Mouse (Mus musculus) cortical plate, adult 2 months (tissue): ENCODE measurements at regions not wholly inside any gene's neighbourhood (a gene's known extent, or its start where the extent isn't known, plus 50 kb on each side); places are given as distances from the start of the nearest gene placed in this dataset.

Source experiments
- H3K27ac ChIP-seq: fragments of 200-500 bp; 2 replicates; pipeline ENCODE4 v1.5.1; 2012; ENCODE audit warnings: low read length, control low read depth, inconsistent platforms; ENCODE audit not compliant: insufficient read depth
- H3K4me1 ChIP-seq: fragments of 200-500 bp; 2 replicates; pipeline ENCODE4 v1.6.1; 2011; ENCODE audit warnings: low read length; ENCODE audit not compliant: control insufficient read depth, insufficient read depth
- H3K4me3 ChIP-seq: fragments of 200-500 bp; 2 replicates; pipeline ENCODE4 v1.5.1; 2011; ENCODE audit warnings: mild to moderate bottlenecking, low read length, control low read depth; ENCODE audit not compliant: insufficient read depth
- CTCF ChIP-seq: fragments of 200-500 bp; IDR thresholded peaks from 2 replicates; pipeline ENCODE4 v1.5.1; 2011; ENCODE audit warnings: mild to moderate bottlenecking, control low read depth, low read length; ENCODE audit not compliant: insufficient read depth; ENCODE audit errors: extremely low read depth
- POLR2A ChIP-seq: fragments of 200-500 bp; IDR thresholded peaks from 2 replicates; pipeline ENCODE4 v1.6.1; 2011; ENCODE audit warnings: mild to moderate bottlenecking, low read length, control low read depth; ENCODE audit not compliant: insufficient read depth; ENCODE audit errors: extremely low read depth

DNA sequence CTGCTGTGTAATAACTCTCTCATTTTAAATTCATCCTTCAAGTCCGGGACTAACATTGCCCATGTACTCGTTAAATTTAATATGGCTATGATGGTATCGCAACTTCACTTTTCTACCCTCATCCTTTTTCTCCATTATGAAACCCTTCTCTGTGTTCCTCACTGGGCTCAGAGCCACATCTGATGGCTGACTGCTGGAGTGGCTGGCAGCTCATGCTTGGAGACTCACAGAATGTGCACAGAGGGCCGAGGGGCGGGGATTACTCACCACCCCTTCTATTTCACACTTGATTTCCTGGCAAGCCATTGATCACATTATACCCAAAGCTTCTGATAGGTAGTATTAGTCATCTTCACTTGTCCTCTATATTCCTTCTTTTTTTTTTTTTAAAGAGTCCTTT, 81.1 kb upstream of the Vwde start:
- no peak overlapping the region for H3K4me3 ChIP-seq
- H3K27ac ChIP-seq, result no peak overlapping the region
- H3K4me1 ChIP-seq, result peaks cover 3% of the 10 kb centered on the region; the same call in 1 of the 2 replicates
- TF ChIP-seq POLR2A (no peak), CTCF (no peak)

DNA sequence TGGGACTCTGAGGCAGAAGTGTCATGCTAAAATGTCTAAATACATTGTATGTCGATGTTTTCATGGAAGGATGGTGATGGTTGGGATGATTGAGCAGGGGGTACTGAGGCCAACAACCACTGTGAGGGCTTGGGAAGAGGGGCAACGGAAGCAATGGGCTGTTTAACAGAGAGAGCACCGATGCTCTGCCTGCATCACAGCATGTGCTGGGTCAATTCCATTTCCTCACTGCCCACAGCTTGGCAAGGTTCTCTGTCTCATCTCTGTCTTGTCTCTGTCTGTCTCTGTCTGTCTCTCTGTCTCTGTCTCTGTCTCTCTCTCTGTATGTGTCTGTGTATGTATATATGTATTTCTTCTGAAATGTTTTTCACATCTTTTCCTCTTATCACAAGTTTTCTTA, 73.4 kb upstream of the Vwde start:
- peaks cover 10% of the 10 kb centered on the region for H3K4me1 ChIP-seq
- H3K4me3 ChIP-seq, result no peak overlapping the region
- no peak overlapping the region for H3K27ac ChIP-seq
- no peak for TF ChIP-seq CTCF
- no peak for TF ChIP-seq POLR2A

DNA sequence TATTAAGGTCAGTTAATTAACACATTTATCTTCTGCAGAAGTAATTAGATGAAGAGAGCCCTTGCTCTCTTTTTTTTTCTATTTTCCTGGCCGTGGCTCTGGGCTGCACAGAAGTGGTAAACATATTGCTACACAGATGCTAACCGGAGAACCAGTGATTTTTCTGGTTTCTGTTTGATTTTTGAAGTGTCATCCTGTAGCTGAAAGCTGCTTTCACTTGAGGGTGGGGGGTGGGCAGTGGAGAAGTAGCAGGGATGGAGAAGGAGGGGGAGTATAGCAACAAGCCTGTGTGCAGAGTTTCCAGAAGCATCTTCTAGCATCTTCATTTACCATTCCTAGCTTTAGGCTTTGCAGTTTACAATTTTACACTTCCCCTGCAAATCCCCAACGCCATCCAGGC, 72.3 kb upstream of the Vwde start:
- TF ChIP-seq CTCF (no peak), POLR2A (no peak)
- peaks cover 10% of the 10 kb centered on the region for H3K4me1 ChIP-seq
- H3K4me3 ChIP-seq, result no peak overlapping the region
- H3K27ac ChIP-seq, result no peak overlapping the region

DNA sequence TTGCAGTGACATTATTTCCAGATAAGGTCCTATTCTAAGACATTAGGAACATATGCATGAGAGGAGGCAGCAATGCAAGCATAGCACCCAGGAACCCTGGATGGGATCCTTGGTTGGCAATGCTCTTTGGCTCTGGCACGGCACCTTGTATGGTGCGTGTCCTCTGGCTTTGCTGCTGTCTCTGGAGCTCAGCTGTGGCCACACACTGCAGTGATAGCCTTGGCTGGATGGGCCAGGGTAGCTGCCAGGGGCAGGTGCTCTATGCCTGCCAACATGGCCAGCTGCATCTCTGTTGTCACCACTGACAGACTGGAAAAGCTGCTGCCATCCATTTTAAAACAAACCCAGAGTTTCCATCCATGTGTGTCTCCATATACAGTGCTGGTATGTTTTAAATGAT, 71.3 kb upstream of the Vwde start:
- H3K27ac ChIP-seq, result no peak overlapping the region
- TF ChIP-seq CTCF, result no peak
- no peak for TF ChIP-seq POLR2A

DNA sequence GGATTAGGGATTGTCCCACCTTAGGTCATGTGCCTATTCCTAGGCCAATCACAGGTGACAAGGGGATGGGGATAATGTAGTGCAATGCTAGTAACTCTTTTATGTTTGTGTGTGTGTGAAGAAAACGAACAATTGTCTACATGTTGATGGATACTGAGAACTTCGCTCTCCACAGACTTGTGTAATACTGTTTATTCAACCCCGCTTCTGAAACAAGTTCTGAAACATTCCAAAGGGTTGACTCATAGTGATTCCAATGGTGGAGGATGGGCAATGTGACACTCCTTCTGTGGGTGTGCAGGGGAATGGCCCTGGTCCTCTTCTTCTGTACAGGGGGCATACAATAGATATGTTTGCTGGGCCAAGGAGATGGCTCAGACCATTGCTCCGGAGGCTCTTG, 69.6 kb upstream of the Vwde start:
- peaks cover 7% of the 10 kb centered on the region for H3K4me1 ChIP-seq
- H3K27ac ChIP-seq, result peak overlapping the region; percentile 21; the same call in 1 of the 2 replicates
- no peak overlapping the region for H3K4me3 ChIP-seq
- TF ChIP-seq CTCF (no peak), POLR2A (no peak)

More for the DNA sequence above, 71.3 kb upstream of the Vwde start:
- H3K4me3 ChIP-seq, result no peak overlapping the region
- H3K4me1 ChIP-seq, result peaks cover 7% of the 10 kb centered on the region

DNA sequence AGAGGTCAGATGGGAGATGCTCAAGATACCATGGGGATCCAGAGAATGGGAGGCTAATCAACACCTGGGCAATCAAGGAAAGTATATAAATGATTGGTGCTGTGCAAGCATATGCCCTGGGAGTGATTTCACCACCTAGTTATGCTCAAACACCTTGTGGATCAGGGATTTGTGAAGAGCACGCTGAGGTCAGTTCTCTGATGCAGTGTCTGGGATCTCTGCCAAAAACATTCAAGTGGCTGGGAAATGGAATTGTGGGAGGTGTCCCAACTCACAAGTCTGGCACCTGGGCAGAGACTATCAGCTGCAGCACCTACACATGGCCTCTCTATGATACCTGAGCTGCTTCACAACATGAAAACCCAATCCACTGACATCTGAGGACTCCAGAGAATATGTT, 63.7 kb upstream of the Vwde start:
- TF ChIP-seq POLR2A (no peak), CTCF (no peak)
- H3K4me1 ChIP-seq, result no peaks in the 10 kb centered on the region
- H3K27ac ChIP-seq, result no peak overlapping the region
- H3K4me3 ChIP-seq, result no peak overlapping the region

DNA sequence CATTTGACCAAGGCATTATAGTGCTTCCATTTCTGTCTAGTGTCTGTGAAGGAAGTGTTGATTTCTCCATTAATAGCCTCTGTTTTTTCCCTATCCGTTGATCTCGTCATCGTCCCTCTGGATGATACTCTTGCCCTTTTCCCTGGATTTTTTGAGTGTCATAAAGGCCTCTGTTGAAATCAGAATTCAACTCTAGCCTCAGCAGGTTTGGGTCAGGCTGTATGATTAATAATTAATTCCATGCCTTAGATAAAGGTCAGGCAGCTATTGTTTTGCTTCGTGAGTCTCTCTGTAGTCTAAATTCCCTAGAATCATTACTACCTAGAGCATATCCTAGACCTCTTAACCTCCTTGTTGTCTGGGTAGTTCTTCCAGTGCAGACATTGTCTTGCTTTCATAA, 63.0 kb upstream of the Vwde start:
- TF ChIP-seq CTCF, result no peak
- TF ChIP-seq POLR2A, result no peak
- no peak overlapping the region for H3K27ac ChIP-seq
- H3K4me1 ChIP-seq, result no peaks in the 10 kb centered on the region
- no peak overlapping the region for H3K4me3 ChIP-seq

DNA sequence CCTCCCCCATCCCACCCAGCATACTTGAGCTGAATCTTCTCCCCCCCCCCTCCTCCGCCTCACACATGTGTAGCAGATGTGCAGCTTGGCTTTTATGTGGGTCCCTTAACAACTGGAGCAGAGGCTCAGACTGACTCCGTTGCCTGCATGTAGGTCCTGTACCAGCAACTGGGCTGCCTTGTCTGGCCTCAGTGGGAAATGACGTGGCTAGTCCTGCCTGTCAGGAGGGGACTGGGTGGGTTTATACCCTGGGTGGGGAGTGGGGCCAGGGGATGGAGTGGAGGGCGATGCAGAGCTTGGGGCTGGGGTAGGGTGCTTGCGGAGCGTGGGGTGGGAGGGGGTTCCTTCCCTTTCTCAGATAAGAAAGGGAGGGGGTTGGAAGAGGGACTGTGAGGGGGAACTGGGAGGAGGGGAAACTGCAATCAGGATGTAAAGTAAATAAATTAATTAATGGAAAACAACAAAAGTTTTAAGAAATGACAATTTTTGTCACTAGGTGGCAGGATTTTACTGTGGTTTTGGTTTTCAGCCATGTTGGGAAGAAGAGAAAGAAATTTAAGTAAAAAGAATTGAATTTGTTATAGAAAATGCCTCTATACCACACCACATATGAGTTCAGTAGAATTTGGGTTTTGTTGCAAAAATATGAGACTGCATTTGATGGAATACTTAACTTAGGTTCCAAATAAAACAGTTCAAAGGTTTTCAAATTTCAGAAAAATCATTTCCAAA, 61.9 kb upstream of the Vwde start:
- Histone ChIP-seq H3K27ac (no peak overlapping the region), H3K4me3 (no peak overlapping the region), H3K4me1 (no peaks in the 10 kb centered on the region)
- TF ChIP-seq POLR2A, result no peak

DNA sequence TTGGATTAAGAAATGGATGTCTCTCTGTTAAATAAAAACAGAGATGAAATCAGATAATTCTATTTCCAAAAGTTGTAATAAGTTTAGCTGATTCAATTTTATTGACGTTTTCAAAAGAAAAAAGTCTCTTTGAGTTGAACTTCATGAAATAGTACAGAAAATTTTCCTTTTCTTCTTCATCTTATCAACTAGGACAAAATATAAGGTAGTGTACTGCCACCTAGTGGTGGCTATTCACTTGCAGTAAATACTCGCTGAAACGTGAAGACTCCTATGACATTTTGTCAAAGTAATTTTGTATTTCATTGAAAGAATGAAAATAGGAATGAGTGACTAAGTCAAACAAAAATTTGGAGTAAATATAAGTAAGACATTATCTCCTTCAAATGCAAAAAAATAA, 56.1 kb upstream of the Vwde start:
- no peaks in the 10 kb centered on the region for H3K4me1 ChIP-seq
- H3K4me3 ChIP-seq, result no peak overlapping the region
- no peak overlapping the region for H3K27ac ChIP-seq
- TF ChIP-seq CTCF (no peak), POLR2A (no peak)
